Mouse (Mus musculus): ENCODE measurements around the gene Cpsf2. TPM values are rescaled to one million over a fixed set of nuclear protein-coding genes. Genes with fewer than 3 reads are reported as not detected.

The Cpsf2 gene
- polyA plus RNA-seq, 1 experiment: 21.4 TPM

DNA sequence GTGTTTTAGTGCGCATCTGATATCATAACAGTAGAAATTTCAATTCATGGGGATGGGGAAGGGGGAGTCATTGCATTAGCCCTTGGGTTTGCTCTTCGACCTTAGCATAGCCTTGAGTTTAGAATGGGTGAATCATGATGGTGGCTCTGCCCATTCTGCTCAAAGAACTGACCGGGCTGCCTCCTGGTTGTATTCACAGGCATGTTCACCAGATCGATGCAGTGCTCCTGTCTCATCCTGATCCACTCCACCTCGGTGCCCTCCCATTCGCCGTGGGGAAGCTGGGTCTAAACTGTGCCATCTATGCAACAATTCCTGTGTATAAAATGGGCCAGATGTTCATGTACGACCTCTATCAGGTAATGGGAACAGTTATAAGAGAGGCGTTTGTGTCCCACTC is 7.2 kb downstream of the Cpsf2 start:
- no peak for DNase-seq (ENCODE audit: low read depth)
- TF ChIP-seq POLR2A (IDR thresholded peaks at IDR 0.05; ENCODE audit: borderline replicate concordance, extremely low read depth, insufficient read depth, insufficient read length, poor library complexity, severe bottlenecking): no peak
- TF ChIP-seq CTCF (IDR thresholded peaks at IDR 0.05; ENCODE audit: borderline replicate concordance, extremely low read depth, insufficient read depth, insufficient read length): no peak

DNA sequence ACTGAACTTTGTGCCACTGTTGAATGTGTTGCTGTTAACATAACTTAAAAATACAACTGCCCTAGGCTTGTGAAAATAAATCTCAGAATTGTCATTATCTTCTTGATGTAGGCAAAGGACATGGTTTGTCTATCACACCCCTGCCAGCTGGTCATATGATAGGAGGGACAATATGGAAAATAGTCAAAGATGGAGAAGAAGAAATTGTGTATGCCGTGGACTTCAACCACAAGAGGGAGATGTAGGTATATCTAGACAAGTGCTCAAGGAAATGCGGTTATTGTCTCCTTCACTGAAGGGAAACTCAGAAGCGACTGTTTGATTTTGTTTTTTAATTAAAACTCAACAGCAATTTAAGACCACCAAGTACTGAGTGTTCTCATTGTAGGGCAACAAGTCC is 9.3 kb downstream of the Cpsf2 start:
- peak; percentile 75 for DNase-seq (ENCODE audit: low read depth)

DNA sequence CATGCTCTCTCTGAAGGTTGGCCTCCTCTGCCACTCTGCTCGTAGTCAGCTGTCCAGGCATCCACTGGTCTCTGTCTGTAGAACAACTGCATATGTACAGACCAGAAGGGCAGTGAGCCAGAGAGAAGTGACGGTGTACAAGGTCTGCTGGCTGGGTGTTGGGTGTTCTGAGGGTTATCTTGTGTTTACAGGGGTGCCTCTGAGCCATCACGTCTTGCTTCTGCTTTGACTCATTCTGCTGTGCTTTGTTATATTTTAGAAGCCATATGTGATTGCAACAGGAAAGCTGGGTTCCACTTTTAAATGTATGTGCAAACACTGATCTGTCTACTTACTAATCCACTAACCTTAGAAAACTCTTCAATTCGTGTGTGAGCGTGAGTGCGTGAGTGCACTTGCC is 11.9 kb downstream of the Cpsf2 start:
- TF ChIP-seq CTCF (IDR thresholded peaks at IDR 0.05; ENCODE audit: borderline replicate concordance, extremely low read depth, insufficient read depth, insufficient read length): no peak
- TF ChIP-seq POLR2A (IDR thresholded peaks at IDR 0.05; ENCODE audit: borderline replicate concordance, extremely low read depth, insufficient read depth, insufficient read length, poor library complexity, severe bottlenecking): no peak
- DNase-seq (ENCODE audit: low read depth): no peak

More for the DNA sequence above, 9.3 kb downstream of the Cpsf2 start:
- TF ChIP-seq CTCF (IDR thresholded peaks at IDR 0.05; ENCODE audit: borderline replicate concordance, extremely low read depth, insufficient read depth, insufficient read length) (peak; percentile 31; the same call in 1 of the 2 replicates), POLR2A (IDR thresholded peaks at IDR 0.05; ENCODE audit: borderline replicate concordance, extremely low read depth, insufficient read depth, insufficient read length, poor library complexity, severe bottlenecking) (no peak)

GRCm38 (mm10) chr12:101994576-101995467 is 19.0 kb downstream of the Cpsf2 start:
- no peak for DNase-seq (ENCODE audit: low read depth)
- TF ChIP-seq CTCF (IDR thresholded peaks at IDR 0.05; ENCODE audit: borderline replicate concordance, extremely low read depth, insufficient read depth, insufficient read length) (no peak), POLR2A (IDR thresholded peaks at IDR 0.05; ENCODE audit: borderline replicate concordance, extremely low read depth, insufficient read depth, insufficient read length, poor library complexity, severe bottlenecking) (no peak)

DNA sequence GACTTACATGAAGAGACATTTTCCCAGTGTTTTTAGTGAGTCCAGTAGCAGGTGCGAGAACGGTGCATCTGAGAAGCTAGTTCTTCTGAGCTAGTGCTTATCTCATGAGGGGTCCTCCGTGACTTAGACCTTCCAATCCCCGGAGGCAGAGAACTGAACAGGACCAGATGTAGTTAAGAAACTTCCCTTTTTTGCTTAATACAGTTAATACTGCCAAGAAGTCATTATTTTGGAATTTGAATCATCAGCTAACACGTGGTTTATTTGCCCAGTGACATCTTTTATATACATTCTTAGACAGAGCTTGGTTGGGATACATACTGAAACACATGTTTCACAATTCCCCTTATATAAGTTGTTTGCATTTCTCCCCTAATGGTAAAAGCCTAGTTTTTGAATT is 23.1 kb downstream of the Cpsf2 start:
- DNase-seq (ENCODE audit: low read depth): no peak
- TF ChIP-seq POLR2A (IDR thresholded peaks at IDR 0.05; ENCODE audit: borderline replicate concordance, extremely low read depth, insufficient read depth, insufficient read length, poor library complexity, severe bottlenecking): no peak
- TF ChIP-seq CTCF (IDR thresholded peaks at IDR 0.05; ENCODE audit: borderline replicate concordance, extremely low read depth, insufficient read depth, insufficient read length): no peak

DNA sequence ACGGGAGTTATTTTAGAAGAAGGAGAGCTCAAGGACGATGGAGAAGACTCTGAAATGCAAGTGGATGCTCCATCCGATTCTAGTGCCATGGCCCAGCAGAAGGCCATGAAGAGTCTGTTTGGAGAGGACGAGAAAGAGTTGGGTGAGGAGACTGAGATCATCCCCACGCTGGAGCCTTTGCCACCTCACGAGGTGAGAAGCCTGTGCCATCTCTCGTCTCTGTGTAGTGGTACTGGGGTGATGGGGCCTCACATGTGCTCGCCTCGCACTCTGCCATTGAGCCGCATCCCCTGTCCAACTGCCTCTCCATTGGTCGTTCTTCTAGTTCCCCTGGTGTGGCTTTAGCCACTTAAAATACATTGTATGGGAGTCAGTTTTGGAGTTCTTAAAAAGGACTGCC is 25.0 kb downstream of the Cpsf2 start:
- no peak for DNase-seq (ENCODE audit: low read depth)
- TF ChIP-seq POLR2A (IDR thresholded peaks at IDR 0.05; ENCODE audit: borderline replicate concordance, extremely low read depth, insufficient read depth, insufficient read length, poor library complexity, severe bottlenecking) (no peak), CTCF (IDR thresholded peaks at IDR 0.05; ENCODE audit: borderline replicate concordance, extremely low read depth, insufficient read depth, insufficient read length) (no peak)

DNA sequence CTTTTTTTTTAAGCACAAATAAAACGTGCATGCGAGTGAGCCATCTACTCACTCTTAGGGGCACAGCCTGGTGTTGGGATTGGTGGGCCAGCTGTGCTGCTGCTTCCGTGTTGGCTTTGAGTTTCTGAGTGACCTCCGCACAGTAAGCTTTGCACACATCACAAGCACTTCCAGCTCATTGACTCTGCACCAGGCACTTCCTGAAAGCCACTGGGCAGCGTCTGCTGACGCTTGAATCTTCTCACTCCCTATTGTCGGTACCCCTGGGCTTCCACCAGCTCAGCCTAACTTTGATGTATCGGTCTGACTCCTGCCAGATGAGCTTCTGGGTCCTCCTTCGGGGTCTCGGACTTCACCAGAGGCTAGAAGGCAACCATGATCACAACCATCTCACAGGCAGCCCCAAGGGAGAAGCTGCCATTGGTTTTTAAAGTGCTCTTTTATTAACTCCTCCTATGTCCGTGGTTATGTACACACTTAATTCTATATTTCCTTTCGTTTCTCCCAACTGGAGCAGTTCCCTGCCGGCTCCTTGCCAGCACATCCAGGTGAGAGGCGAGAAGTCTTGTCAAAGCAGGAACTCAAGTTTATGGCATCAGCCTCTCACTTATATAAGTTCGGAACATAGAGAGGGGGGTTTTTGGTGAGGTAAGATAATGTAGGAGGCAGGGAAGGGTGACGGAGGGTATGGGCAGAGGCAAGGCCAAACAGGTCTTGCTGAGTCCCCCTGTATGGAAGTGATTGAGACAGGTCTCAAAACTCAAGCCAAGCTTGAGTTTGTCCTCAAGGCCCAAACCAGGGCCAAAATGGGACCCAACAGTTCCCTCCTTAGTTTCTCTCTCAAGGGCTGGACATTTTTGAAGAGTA is 32.6 kb downstream of the Cpsf2 start:
- TF ChIP-seq CTCF (IDR thresholded peaks at IDR 0.05; ENCODE audit: borderline replicate concordance, extremely low read depth, insufficient read depth, insufficient read length) (no peak), POLR2A (IDR thresholded peaks at IDR 0.05; ENCODE audit: borderline replicate concordance, extremely low read depth, insufficient read depth, insufficient read length, poor library complexity, severe bottlenecking) (no peak)
- DNase-seq (ENCODE audit: low read depth): no peak

GRCm38 (mm10) chr12:102009551-102009950 is 33.8 kb downstream of the Cpsf2 start:
- DNase-seq (ENCODE audit: low read depth): peak; percentile 8
- TF ChIP-seq POLR2A (IDR thresholded peaks at IDR 0.05; ENCODE audit: borderline replicate concordance, extremely low read depth, insufficient read depth, insufficient read length, poor library complexity, severe bottlenecking): no peak
- no peak for TF ChIP-seq CTCF (IDR thresholded peaks at IDR 0.05; ENCODE audit: borderline replicate concordance, extremely low read depth, insufficient read depth, insufficient read length)

DNA sequence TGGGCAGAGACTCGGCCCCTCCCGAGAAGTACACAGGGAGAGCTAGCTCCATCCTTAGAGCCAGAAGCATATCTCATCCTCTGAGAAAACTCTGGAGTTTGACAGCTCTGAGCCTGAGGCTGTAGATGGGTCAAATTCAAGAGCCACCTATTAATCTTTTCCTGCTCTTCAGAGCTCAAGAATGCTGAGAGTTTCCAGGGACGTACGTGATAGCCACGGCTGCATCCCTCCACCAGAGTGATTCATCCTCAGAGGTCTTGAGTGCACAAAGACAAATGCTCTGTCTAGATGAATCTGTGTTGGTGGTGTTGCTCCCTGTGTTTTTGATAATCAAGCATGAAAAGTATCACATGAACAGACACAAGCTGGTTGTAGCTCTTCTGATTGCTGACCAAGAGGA is 38.6 kb downstream of the Cpsf2 start:
- TF ChIP-seq POLR2A (IDR thresholded peaks at IDR 0.05; ENCODE audit: borderline replicate concordance, extremely low read depth, insufficient read depth, insufficient read length, poor library complexity, severe bottlenecking) (no peak), CTCF (IDR thresholded peaks at IDR 0.05; ENCODE audit: borderline replicate concordance, extremely low read depth, insufficient read depth, insufficient read length) (no peak)
- no peak for DNase-seq (ENCODE audit: low read depth)

GRCm38 (mm10) chr12:102015127-102015526 is 39.3 kb downstream of the Cpsf2 start:
- no peak for DNase-seq (ENCODE audit: low read depth)
- TF ChIP-seq CTCF (IDR thresholded peaks at IDR 0.05; ENCODE audit: borderline replicate concordance, extremely low read depth, insufficient read depth, insufficient read length) (no peak), POLR2A (IDR thresholded peaks at IDR 0.05; ENCODE audit: borderline replicate concordance, extremely low read depth, insufficient read depth, insufficient read length, poor library complexity, severe bottlenecking) (no peak)

GRCm38 (mm10) chr12:102021923-102022322 is 46.1 kb downstream of the Cpsf2 start:
- DNase-seq (ENCODE audit: low read depth): peak; percentile 77
- no peak for TF ChIP-seq CTCF (IDR thresholded peaks at IDR 0.05; ENCODE audit: borderline replicate concordance, extremely low read depth, insufficient read depth, insufficient read length)
- no peak for TF ChIP-seq POLR2A (IDR thresholded peaks at IDR 0.05; ENCODE audit: borderline replicate concordance, extremely low read depth, insufficient read depth, insufficient read length, poor library complexity, severe bottlenecking)

Measured in brain, embryonic 14.5 days (tissue).